Mouse (Mus musculus): ENCODE data around the gene E2f4. TPM values are rescaled to one million over a fixed set of nuclear protein-coding genes. Genes with fewer than 3 reads are reported as not detected.

The E2f4 gene
- total and polyA plus RNA-seq, 3 experiments: 97.9 to 313 (median 98.5) TPM

DNA sequence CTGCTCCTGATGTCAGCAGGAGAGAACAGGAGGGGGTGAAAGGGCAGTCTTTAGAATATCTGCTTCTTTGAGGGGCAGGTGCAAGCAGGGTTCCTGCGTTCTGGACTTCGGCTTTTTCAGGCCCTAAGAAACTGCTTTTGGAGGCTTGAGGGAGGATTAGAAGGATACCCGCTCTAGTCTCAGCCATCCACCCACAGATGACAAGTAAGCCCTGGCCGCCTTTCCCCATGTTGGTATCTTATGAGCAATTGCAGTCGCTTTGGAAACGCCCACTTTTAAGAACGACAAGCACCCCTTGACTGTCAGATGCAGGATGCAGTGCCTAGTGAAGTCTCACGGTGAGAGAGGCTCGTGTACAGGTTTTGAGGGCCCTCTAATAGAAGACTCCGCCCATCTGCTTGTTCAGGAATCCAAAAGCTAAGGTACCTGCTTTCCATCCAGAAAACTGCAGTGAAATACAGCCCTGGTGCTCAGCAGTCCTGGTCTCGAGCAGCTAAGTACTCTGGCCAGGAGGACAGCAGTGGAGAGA lies 21.3 kb downstream of the E2f4 start:
- Histone ChIP-seq H3K79me2 (ENCODE audit: control insufficient read depth, insufficient read depth, low read length, poor library complexity) (no peaks in the 10 kb centered on the region), H3K9me3 (replicated peaks; ENCODE audit: insufficient read depth, low read length) (no peaks in the 10 kb centered on the region), H3K27ac (ENCODE audit: control insufficient read depth, low read depth, low read length) (no peak overlapping the region), H3K27me3 (ENCODE audit: control insufficient read depth in 1 of 2, insufficient read depth in 2 of 2, low read length in 2 of 2) (no peaks in the 10 kb centered on the region), H3K4me1 (ENCODE audit: control insufficient read depth in 1 of 2, insufficient read depth in 2 of 2, low read length in 2 of 2) (peaks cover 11 to 24% of the 10 kb centered on the region in 2 experiments), H3K36me3 (ENCODE audit: control insufficient read depth in 1 of 2, insufficient read depth in 2 of 2, low read length in 2 of 2) (peaks cover 0 to 25% of the 10 kb centered on the region in 2 experiments; a peak in 2 of 4 replicates), H3K4me3 (ENCODE audit: control insufficient read depth in 1 of 2, insufficient read depth in 1 of 2, low read depth in 2 of 2, low read length in 2 of 2) (no peak overlapping the region), H3K9ac (ENCODE audit: control insufficient read depth, low read depth, low read length, poor library complexity, severe bottlenecking) (no peak overlapping the region)
- TF ChIP-seq ETS1 (IDR thresholded peaks at IDR 0.05; ENCODE audit: low read depth, low read length) (no peak), SIN3A (IDR thresholded peaks at IDR 0.05; ENCODE audit: low read length) (no peak), TCF12 (IDR thresholded peaks at IDR 0.05; ENCODE audit: low read depth, low read length) (no peak), BHLHE40 (IDR thresholded peaks at IDR 0.05; ENCODE audit: borderline replicate concordance, low read depth, low read length) (no peak), EP300 (IDR thresholded peaks at IDR 0.05; ENCODE audit: low read depth in 1 of 2, low read length in 2 of 2) (no peak), ZNF384 (IDR thresholded peaks at IDR 0.05; ENCODE audit: low read depth, low read length) (no peak), NELFE (IDR thresholded peaks at IDR 0.05; ENCODE audit: low read depth, low read length) (no peak), GATA1 (IDR thresholded peaks at IDR 0.05; ENCODE audit: low read depth, low read length) (no peak), HCFC1 (IDR thresholded peaks at IDR 0.05; ENCODE audit: low read depth, low read length) (no peak), MXI1 (IDR thresholded peaks at IDR 0.05; ENCODE audit: low read depth, low read length) (no peak), GABPA (IDR thresholded peaks at IDR 0.05; ENCODE audit: low read depth, low read length) (no peak)
- DNase-seq (ENCODE audit: low read depth, low spot score): no peak

GRCm38 (mm10) chr8:105323183-105323582 lies 25.7 kb downstream of the E2f4 start:
- TF ChIP-seq TAL1 (IDR thresholded peaks at IDR 0.05; ENCODE audit: low read length): peak; percentile 88
- no peak for TF ChIP-seq SMC3 (IDR thresholded peaks at IDR 0.05; ENCODE audit: low read depth, low read length)
- no peak for TF ChIP-seq ELF1 (IDR thresholded peaks at IDR 0.05; ENCODE audit: low read depth, low read length)
- no peak for TF ChIP-seq MAX (IDR thresholded peaks at IDR 0.05; ENCODE audit: low read length)
- peak; percentile 30; the same call in 1 of the 2 replicates for TF ChIP-seq POLR2AphosphoS2 (IDR thresholded peaks at IDR 0.05; ENCODE audit: low read length)
- no peak for TF ChIP-seq POLR2A (IDR thresholded peaks at IDR 0.05; ENCODE audit: control insufficient read depth in 1 of 2, insufficient read depth in 1 of 2, low read depth in 1 of 2, low read length in 2 of 2, poor library complexity in 1 of 2)
- TF ChIP-seq TCF12 (IDR thresholded peaks at IDR 0.05; ENCODE audit: low read depth, low read length): peak; percentile 83
- peak; percentile 78 for TF ChIP-seq GATA1 (IDR thresholded peaks at IDR 0.05; ENCODE audit: low read depth, low read length)
- 0 out of 2 replicates have a peak, but pooled peaks have one; percentile 20 for TF ChIP-seq ETS1 (IDR thresholded peaks at IDR 0.05; ENCODE audit: low read depth, low read length)
- peak; percentile 56; the same call in 1 of the 2 replicates for TF ChIP-seq RCOR1 (IDR thresholded peaks at IDR 0.05; ENCODE audit: low read depth, low read length)
- TF ChIP-seq EP300 (IDR thresholded peaks at IDR 0.05; ENCODE audit: low read depth in 1 of 2, low read length in 2 of 2): peak; percentile 78 to 80
- no peak for TF ChIP-seq RAD21 (IDR thresholded peaks at IDR 0.05; ENCODE audit: low read depth, low read length)
- TF ChIP-seq MYC (IDR thresholded peaks at IDR 0.05; ENCODE audit: low read depth, low read length): no peak
- no peak for TF ChIP-seq KAT2A (conservative IDR thresholded peaks at IDR 0.05; ENCODE audit: low read depth, low read length)
- Histone ChIP-seq H3K9me3 (replicated peaks; ENCODE audit: insufficient read depth, low read length) (no peaks in the 10 kb centered on the region), H3K79me2 (ENCODE audit: control insufficient read depth, insufficient read depth, low read length, poor library complexity) (peaks cover 20% of the 10 kb centered on the region), H3K36me3 (ENCODE audit: control insufficient read depth in 1 of 2, insufficient read depth in 2 of 2, low read length in 2 of 2) (peaks cover 5 to 37% of the 10 kb centered on the region in 2 experiments; a peak in 3 of 4 replicates), H3K27ac (ENCODE audit: control insufficient read depth, low read depth, low read length) (peak overlapping the region; percentile 44), H3K27me3 (ENCODE audit: control insufficient read depth in 1 of 2, insufficient read depth in 2 of 2, low read length in 2 of 2) (no peaks in the 10 kb centered on the region), H3K9ac (ENCODE audit: control insufficient read depth, low read depth, low read length, poor library complexity, severe bottlenecking) (no peak overlapping the region), H3K4me3 (ENCODE audit: control insufficient read depth in 1 of 2, insufficient read depth in 1 of 2, low read depth in 2 of 2, low read length in 2 of 2) (no peak overlapping the region; a peak in 1 of 4 replicates), H3K4me1 (ENCODE audit: control insufficient read depth in 1 of 2, insufficient read depth in 2 of 2, low read length in 2 of 2) (peaks cover 18 to 34% of the 10 kb centered on the region in 2 experiments)
- DNase-seq (ENCODE audit: low read depth, low spot score): peak; percentile 71
